Mouse (Mus musculus): Measurements from ENCODE around the gene Ctr9. TPM values are rescaled to one million over a fixed set of nuclear protein-coding genes. Genes with fewer than 3 reads are reported as not detected.
A peak's percentile ranks its signal among the peaks of the same experiment; 100 is the strongest.

Ctr9 gene
- polyA plus RNA-seq, 1 experiment from 2014 or later: 75.7 TPM

DNA sequence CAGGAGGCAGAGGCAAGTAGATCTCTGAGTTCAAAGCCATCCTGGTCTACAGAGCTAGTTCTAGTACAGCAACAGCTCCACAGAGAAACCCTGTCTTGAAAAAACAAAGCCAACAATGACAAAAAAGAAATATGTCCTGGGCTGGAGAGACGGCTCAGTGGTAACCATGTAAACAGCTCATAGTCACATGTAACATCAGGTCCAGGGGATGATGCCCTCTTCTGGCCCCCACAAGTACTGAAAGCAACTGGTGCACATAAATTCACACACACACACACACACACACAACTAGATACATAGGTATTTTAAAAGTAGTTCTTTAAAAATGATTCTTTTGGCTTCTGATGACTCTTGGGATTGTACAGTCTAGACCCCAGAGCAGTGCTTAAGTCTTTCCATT lies 34.2 kb downstream of the Ctr9 start:
- peaks cover 5% of the 10 kb centered on the region for H3K36me3 ChIP-seq (ENCODE audit: control insufficient read depth, insufficient read depth, low read length)
- H3K9me3 ChIP-seq (ENCODE audit: control insufficient read depth, low read length): peaks cover 4% of the 10 kb centered on the region; the same call in 1 of the 2 replicates
- H3K27ac ChIP-seq (ENCODE audit: low read depth, low read length): no peak overlapping the region
- ATAC-seq (ENCODE audit: low FRiP score, low TSS enrichment): no peak
- WGBS: 87% methylated on average over 1 of the region's 1 CpGs
- H3K4me3 ChIP-seq (ENCODE audit: low read length): no peak overlapping the region
- no peaks in the 10 kb centered on the region for H3K4me1 ChIP-seq (ENCODE audit: control insufficient read depth, insufficient read depth, low read length)
- no peaks in the 10 kb centered on the region for H3K27me3 ChIP-seq (ENCODE audit: control insufficient read depth, insufficient read depth, low read length)
- H3K9ac ChIP-seq (ENCODE audit: low read depth, low read length): no peak overlapping the region
- H3K4me2 ChIP-seq (replicated peaks; ENCODE audit: low read depth, low read length): no peak overlapping the region

DNA sequence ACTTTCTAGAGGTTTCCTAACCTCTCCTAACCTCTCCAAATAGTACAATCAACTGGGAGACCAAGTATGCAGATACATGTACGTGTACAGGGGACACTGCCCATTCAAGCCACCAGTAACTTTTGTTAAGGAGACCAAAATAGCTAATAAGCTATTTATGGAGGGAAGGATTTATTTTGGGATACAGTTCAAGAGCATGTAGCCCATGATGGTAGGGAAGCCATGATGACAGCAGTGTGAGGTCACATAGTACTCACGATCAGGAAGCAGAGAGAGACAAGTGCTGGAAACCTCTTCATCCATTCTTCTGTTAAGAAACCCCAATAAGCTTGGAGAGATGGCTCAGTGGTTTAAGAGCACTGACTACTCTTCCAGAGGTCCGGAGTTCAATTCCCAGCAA lies 39.4 kb downstream of the Ctr9 start:
- WGBS: 96% methylated on average over 3 of the region's 3 CpGs
- Histone ChIP-seq H3K9me3 (ENCODE audit: control insufficient read depth, low read length) (peaks cover 8% of the 10 kb centered on the region; the same call in 1 of the 2 replicates), H3K4me3 (ENCODE audit: low read length) (no peak overlapping the region), H3K27me3 (ENCODE audit: control insufficient read depth, insufficient read depth, low read length) (no peaks in the 10 kb centered on the region), H3K4me2 (replicated peaks; ENCODE audit: low read depth, low read length) (no peak overlapping the region), H3K36me3 (ENCODE audit: control insufficient read depth, insufficient read depth, low read length) (peaks cover 52% of the 10 kb centered on the region), H3K4me1 (ENCODE audit: control insufficient read depth, insufficient read depth, low read length) (no peaks in the 10 kb centered on the region), H3K9ac (ENCODE audit: low read depth, low read length) (no peak overlapping the region), H3K27ac (ENCODE audit: low read depth, low read length) (no peak overlapping the region)
- no peak for ATAC-seq (ENCODE audit: low FRiP score, low TSS enrichment)

DNA sequence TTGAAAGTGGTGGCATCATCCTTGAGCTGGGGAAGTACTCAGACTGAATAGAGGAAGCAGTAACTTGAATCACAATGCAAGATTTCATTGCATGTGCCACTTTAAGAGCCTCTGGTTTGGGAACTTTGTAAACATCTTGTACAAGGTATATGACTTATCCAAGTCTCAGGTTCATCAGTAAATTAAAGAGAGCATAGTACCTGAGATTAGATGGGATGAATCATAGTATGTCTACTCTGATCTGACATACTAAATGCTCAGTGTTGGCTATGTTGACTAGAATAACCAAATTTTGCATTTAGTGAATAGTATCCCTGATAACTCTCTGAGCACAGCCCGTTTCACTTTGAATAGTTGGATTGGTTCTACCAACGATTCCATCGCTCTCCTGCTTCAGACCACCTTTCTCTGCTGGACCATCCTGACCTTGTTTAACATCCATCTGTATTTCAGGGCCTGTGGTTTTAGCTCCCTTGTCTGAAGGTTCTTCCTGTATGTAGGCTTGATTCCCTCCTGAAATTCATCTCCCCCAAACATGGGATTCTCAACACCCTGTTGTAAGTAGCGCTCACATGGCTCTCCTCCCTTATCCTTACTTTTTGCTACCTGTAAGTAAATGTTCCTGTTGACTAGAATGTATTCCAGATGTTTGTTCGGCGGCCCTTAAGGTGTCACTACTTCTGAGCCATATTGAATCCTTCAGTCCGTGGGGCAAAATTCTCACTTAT lies 40.9 kb downstream of the Ctr9 start:
- Histone ChIP-seq H3K9ac (ENCODE audit: low read depth, low read length) (no peak overlapping the region), H3K27ac (ENCODE audit: low read depth, low read length) (no peak overlapping the region), H3K4me3 (ENCODE audit: low read length) (no peak overlapping the region), H3K27me3 (ENCODE audit: control insufficient read depth, insufficient read depth, low read length) (no peaks in the 10 kb centered on the region), H3K9me3 (ENCODE audit: control insufficient read depth, low read length) (peaks cover 8% of the 10 kb centered on the region; the same call in 1 of the 2 replicates), H3K4me2 (replicated peaks; ENCODE audit: low read depth, low read length) (no peak overlapping the region), H3K4me1 (ENCODE audit: control insufficient read depth, insufficient read depth, low read length) (no peaks in the 10 kb centered on the region), H3K36me3 (ENCODE audit: control insufficient read depth, insufficient read depth, low read length) (peaks cover 66% of the 10 kb centered on the region)
- 95% methylated on average over 7 of the region's 7 CpGs for WGBS
- peak; percentile 47; the same call in 1 of the 2 replicates for ATAC-seq (ENCODE audit: low FRiP score, low TSS enrichment)

DNA sequence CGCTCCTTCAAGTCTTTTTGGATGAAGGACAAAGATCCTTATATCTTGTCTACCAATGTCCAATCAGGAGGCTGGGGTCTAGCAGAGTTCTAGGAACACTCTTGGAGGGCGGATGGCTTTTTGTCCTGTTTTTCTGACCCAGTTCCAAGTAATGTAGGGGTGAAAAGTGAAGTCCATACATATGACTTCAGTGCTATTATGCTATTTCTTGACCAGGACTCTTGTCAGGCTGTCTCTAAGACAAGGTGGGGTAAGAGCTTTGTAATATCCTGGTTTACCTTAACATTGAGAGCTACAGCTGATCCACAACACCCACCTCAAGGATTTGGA lies 41.4 kb downstream of the Ctr9 start:
- Histone ChIP-seq H3K27ac (ENCODE audit: low read depth, low read length) (no peak overlapping the region), H3K36me3 (ENCODE audit: control insufficient read depth, insufficient read depth, low read length) (peaks cover 71% of the 10 kb centered on the region), H3K4me3 (ENCODE audit: low read length) (no peak overlapping the region), H3K9me3 (ENCODE audit: control insufficient read depth, low read length) (peaks cover 8% of the 10 kb centered on the region; the same call in 1 of the 2 replicates), H3K4me2 (replicated peaks; ENCODE audit: low read depth, low read length) (no peak overlapping the region), H3K9ac (ENCODE audit: low read depth, low read length) (no peak overlapping the region), H3K4me1 (ENCODE audit: control insufficient read depth, insufficient read depth, low read length) (no peaks in the 10 kb centered on the region), H3K27me3 (ENCODE audit: control insufficient read depth, insufficient read depth, low read length) (no peaks in the 10 kb centered on the region)
- WGBS: 93% methylated on average over 2 of the region's 2 CpGs
- peak; percentile 22; the same call in 1 of the 2 replicates for ATAC-seq (ENCODE audit: low FRiP score, low TSS enrichment)

- peaks cover 93% of the 10 kb centered on the region for H3K36me3 ChIP-seq (ENCODE audit: control insufficient read depth, insufficient read depth, low read length)
- H3K27me3 ChIP-seq (ENCODE audit: control insufficient read depth, insufficient read depth, low read length): no peaks in the 10 kb centered on the region
- WGBS: 92% methylated on average over 4 of the region's 4 CpGs
- no peaks in the 10 kb centered on the region for H3K4me1 ChIP-seq (ENCODE audit: control insufficient read depth, insufficient read depth, low read length)
- peaks cover 8% of the 10 kb centered on the region; the same call in 1 of the 2 replicates for H3K9me3 ChIP-seq (ENCODE audit: control insufficient read depth, low read length)
- ATAC-seq (ENCODE audit: low FRiP score, low TSS enrichment): no peak
- no peak overlapping the region for H3K9ac ChIP-seq (ENCODE audit: low read depth, low read length)
- H3K4me2 ChIP-seq (replicated peaks; ENCODE audit: low read depth, low read length): no peak overlapping the region
- H3K27ac ChIP-seq (ENCODE audit: low read depth, low read length): no peak overlapping the region
- H3K4me3 ChIP-seq (ENCODE audit: low read length): no peak overlapping the region
Observed at GRCm38 (mm10) chr7:111072410-111072809, 43.7 kb downstream of the Ctr9 start.

- H3K4me3 ChIP-seq (ENCODE audit: low read length): no peak overlapping the region
- no peaks in the 10 kb centered on the region for H3K9me3 ChIP-seq (ENCODE audit: control insufficient read depth, low read length)
- no peaks in the 10 kb centered on the region for H3K27me3 ChIP-seq (ENCODE audit: control insufficient read depth, insufficient read depth, low read length)
- H3K9ac ChIP-seq (ENCODE audit: low read depth, low read length): no peak overlapping the region
- no peak overlapping the region for H3K4me2 ChIP-seq (replicated peaks; ENCODE audit: low read depth, low read length)
- peaks cover 5% of the 10 kb centered on the region; the same call in 1 of the 2 replicates for H3K4me1 ChIP-seq (ENCODE audit: control insufficient read depth, insufficient read depth, low read length)
- peaks cover 98% of the 10 kb centered on the region for H3K36me3 ChIP-seq (ENCODE audit: control insufficient read depth, insufficient read depth, low read length)
- ATAC-seq (ENCODE audit: low FRiP score, low TSS enrichment): no peak
- 88% methylated on average over 4 of the region's 4 CpGs for WGBS
- H3K27ac ChIP-seq (ENCODE audit: low read depth, low read length): no peak overlapping the region
Observed at GRCm38 (mm10) chr7:111075288-111075687, 46.5 kb downstream of the Ctr9 start.

GRCm38 (mm10) chr7:111078271-111078670 lies 49.5 kb downstream of the Ctr9 start:
- H3K27ac ChIP-seq (ENCODE audit: low read depth, low read length): no peak overlapping the region
- peaks cover 15% of the 10 kb centered on the region; the same call in 1 of the 2 replicates for H3K4me1 ChIP-seq (ENCODE audit: control insufficient read depth, insufficient read depth, low read length)
- no peaks in the 10 kb centered on the region for H3K9me3 ChIP-seq (ENCODE audit: control insufficient read depth, low read length)
- no peak overlapping the region for H3K9ac ChIP-seq (ENCODE audit: low read depth, low read length)
- peaks cover 83% of the 10 kb centered on the region for H3K36me3 ChIP-seq (ENCODE audit: control insufficient read depth, insufficient read depth, low read length)
- H3K27me3 ChIP-seq (ENCODE audit: control insufficient read depth, insufficient read depth, low read length): no peaks in the 10 kb centered on the region
- no peak overlapping the region for H3K4me3 ChIP-seq (ENCODE audit: low read length)
- no peak overlapping the region for H3K4me2 ChIP-seq (replicated peaks; ENCODE audit: low read depth, low read length)
- ATAC-seq (ENCODE audit: low FRiP score, low TSS enrichment): no peak
- WGBS: 93% methylated on average over 4 of the region's 4 CpGs

- H3K4me3 ChIP-seq (ENCODE audit: low read length): no peak overlapping the region
- whole genome bisulfite sequencing: 89% methylated on average over 8 of the region's 8 CpGs
Observed at GRCm38 (mm10) chr7:111080026-111080425, 51.3 kb downstream of the Ctr9 start.

GRCm38 (mm10) chr7:111080876-111081275 lies 52.1 kb downstream of the Ctr9 start:
- no peak overlapping the region for H3K27ac ChIP-seq (ENCODE audit: low read depth, low read length)

More at GRCm38 (mm10) chr7:111080026-111080425, 51.3 kb downstream of the Ctr9 start:
- ATAC-seq (ENCODE audit: low FRiP score, low TSS enrichment): no peak
- H3K9me3 ChIP-seq (ENCODE audit: control insufficient read depth, low read length): no peaks in the 10 kb centered on the region
- H3K4me1 ChIP-seq (ENCODE audit: control insufficient read depth, insufficient read depth, low read length): peaks cover 17% of the 10 kb centered on the region; the same call in 1 of the 2 replicates
- peaks cover 66% of the 10 kb centered on the region for H3K36me3 ChIP-seq (ENCODE audit: control insufficient read depth, insufficient read depth, low read length)
- no peak overlapping the region for H3K9ac ChIP-seq (ENCODE audit: low read depth, low read length)
- H3K27me3 ChIP-seq (ENCODE audit: control insufficient read depth, insufficient read depth, low read length): no peaks in the 10 kb centered on the region
- no peak overlapping the region for H3K27ac ChIP-seq (ENCODE audit: low read depth, low read length)
- H3K4me2 ChIP-seq (replicated peaks; ENCODE audit: low read depth, low read length): no peak overlapping the region; the same call in 1 of the 2 replicates

More at GRCm38 (mm10) chr7:111080876-111081275, 52.1 kb downstream of the Ctr9 start:
- peaks cover 58% of the 10 kb centered on the region for H3K36me3 ChIP-seq (ENCODE audit: control insufficient read depth, insufficient read depth, low read length)
- peak overlapping the region; percentile 57 for H3K4me2 ChIP-seq (replicated peaks; ENCODE audit: low read depth, low read length)
- peak overlapping the region; percentile 100 for H3K9ac ChIP-seq (ENCODE audit: low read depth, low read length)
- 90% methylated on average over 3 of the region's 3 CpGs for WGBS
- no peak for ATAC-seq (ENCODE audit: low FRiP score, low TSS enrichment)
- peak overlapping the region; percentile 98 for H3K4me3 ChIP-seq (ENCODE audit: low read length)
- no peaks in the 10 kb centered on the region for H3K27me3 ChIP-seq (ENCODE audit: control insufficient read depth, insufficient read depth, low read length)
- peaks cover 17% of the 10 kb centered on the region; the same call in 1 of the 2 replicates for H3K4me1 ChIP-seq (ENCODE audit: control insufficient read depth, insufficient read depth, low read length)
- no peaks in the 10 kb centered on the region for H3K9me3 ChIP-seq (ENCODE audit: control insufficient read depth, low read length)
